Mouse (Mus musculus) naive thymus-derived CD4-positive, alpha-beta T cell, adult 5 months (primary cell): ENCODE measurements around the gene Mfap4. TPM values are rescaled to one million over a fixed set of nuclear protein-coding genes. Genes with fewer than 3 reads are reported as not detected.

Source experiments
- polyA plus RNA-seq: library from polyadenylated mRNA; unstranded; fragments of 100-300 nt; shearing (Covaris generic); gene quantifications from one replicate; pipeline ENCODE4 v1.2.1, GENCODE M21; 2017

The Mfap4 gene
- not detected for polyA plus RNA-seq

DNA sequence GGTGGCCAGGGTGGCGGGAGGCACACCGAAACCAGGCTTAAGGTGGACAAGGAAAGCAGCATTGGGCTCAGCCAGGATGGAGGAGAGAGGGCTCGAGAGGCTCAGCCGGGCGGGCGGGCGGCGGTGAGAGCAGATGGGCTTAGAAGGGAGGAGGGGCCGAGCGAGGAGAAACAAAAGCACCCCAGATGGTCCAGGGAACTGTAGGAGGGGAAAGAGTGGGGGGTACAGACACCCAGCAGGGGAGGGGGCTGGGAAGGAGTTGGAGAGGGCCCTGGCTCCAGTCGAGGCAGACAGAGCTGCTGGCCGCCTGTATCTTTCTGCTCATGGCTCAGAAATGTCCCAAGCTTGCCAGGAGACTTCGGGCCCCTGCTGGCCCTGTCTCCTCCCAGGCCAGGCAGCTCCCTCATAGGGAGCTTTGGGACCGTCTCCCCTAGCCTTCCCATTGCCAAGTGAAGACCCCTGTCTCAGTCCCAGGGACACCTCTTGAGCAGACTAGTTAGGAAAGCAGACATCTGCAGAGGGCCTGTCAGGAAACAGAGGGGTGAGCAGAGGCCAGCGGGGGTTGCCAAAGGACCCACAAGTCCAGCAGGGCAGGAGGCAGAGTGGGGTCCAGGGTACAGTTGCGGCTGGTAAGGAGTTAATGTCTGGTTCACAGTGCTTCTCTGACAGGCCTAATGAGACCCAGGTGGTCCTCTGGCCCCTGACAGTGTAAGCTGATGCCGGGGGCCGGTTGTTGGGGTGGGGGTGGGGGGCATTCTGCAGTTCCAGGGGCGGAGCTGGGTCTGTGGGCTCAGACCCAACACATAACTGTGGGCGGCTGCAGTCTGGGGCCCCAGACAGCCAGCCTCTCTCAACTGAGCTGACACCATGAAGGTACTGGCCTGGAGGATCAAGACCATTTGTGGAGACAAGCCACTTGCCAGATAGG lies at the start of gene Mfap4:
Gene Mfap4, plus strand, starts transcription at position 819 of the 928 bp plus-strand sequence.

DNA sequence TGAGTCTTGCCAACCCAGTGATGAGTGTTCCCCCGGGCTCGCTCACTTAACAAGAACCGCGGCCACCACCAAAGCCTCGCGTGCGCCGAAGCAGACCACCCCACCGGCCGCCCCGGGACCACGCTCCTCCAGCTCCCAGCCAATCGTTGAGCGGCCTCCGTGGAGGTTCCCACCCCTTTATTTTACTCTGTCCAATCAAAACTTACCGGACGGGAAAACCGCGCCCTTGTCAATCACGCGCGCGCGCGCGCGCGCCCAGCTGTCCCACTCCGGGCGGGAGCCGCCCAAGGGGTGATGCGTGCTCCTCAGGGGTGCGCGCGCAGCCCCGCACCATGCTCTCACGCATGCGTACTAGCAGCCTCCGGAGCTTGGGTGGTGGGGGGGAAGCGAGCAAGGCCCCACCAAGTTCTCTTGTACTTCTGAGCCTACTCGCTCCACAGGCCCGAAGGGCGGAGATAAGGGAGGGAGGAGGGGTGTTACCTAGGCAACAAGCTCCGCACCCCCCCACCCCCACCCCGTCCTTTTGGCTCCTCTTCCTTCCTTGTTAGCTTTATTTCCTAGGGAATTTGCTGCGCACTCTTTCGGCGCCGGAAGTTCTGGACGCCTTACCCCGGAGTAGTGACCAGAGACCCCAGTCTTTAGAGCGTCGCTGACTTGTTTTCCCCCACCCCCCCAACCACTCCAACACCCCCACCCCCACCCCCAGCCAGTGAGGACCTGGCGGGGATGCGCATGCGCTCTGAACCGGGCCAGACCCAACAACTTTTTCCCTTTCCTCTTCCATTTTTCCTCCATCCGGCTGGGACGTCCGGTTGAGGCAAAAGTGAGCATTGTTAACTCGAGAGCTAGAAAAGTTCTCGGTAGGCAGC lies 9.1 kb downstream of the Mfap4 start, which contains the start of gene Mapk7:
Gene Mapk7, minus strand, starts transcription at position 278 of the 869 bp plus-strand sequence.

DNA sequence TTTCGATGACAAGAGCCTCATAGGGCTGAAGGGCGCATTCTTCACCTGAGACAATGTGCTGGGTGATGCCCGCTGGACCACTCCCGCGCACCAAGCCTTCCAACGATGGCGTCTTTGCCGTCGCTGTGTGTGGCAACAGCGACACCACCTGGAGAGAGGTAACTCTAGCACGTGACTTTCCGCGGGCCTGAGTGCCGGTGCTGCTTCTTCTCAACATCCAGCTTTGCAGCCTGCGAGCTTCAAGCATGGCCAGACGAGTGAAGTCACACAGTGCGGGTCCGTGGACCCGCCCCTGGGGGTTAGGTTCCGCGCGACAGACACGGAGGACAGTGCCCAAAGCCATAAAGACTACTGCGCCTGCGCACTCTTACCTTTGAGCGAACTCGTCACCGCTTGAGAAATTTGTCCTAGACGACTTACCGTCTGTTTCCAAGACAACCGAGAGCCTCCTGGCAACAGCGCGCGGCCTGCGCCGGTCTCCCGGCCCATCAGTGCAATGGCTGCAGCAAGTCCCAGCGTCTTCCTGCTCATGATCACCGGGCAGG lies 19.6 kb downstream of the Mfap4 start, which contains the start of gene B9d1:
Gene B9d1, plus strand, starts transcription at position 432 of the 545 bp plus-strand sequence.

Other genes starting within 250 kb of the Mfap4 start
- 37.6 TPM for gene Aldh3a2, start 218.0 kb upstream of the Mfap4 start, polyA plus RNA-seq
- gene Slc47a2, start 142.6 kb upstream of the Mfap4 start, polyA plus RNA-seq, result not detected
- gene Slc47a1, start 107.1 kb upstream of the Mfap4 start, polyA plus RNA-seq, result not detected
- not detected for gene Rnf112, start 31.3 kb upstream of the Mfap4 start, polyA plus RNA-seq
- gene Mapk7, start 9.0 kb downstream of the Mfap4 start, polyA plus RNA-seq, result 19.5 TPM
- gene B9d1, start 19.7 kb downstream of the Mfap4 start, polyA plus RNA-seq, result not detected
- gene Epn2, start 94.3 kb downstream of the Mfap4 start, polyA plus RNA-seq, result 0.14 TPM
- gene Grap, start 167.8 kb downstream of the Mfap4 start, polyA plus RNA-seq, result 220 TPM
- not detected for gene Fam83g, start 198.7 kb downstream of the Mfap4 start, polyA plus RNA-seq
- gene Slc5a10, start 235.4 kb downstream of the Mfap4 start, polyA plus RNA-seq, result not detected